Mouse (Mus musculus) kidney, embryonic 14.5 days (tissue): ENCODE measurements at regions not wholly inside any gene's neighbourhood (a gene's known extent, or its start where the extent isn't known, plus 50 kb on each side); places are given as distances from the start of the nearest gene placed in this dataset.
A peak's percentile ranks its signal among the peaks of the same experiment; 100 is the strongest.

Experiments
- ATAC-seq: fragments of 200-750 bp; cut with Nextera tagmentation; 2 replicates; pipeline ENCODE4 v1.8.0; 2017; ENCODE audit warnings: moderate number of reproducible peaks, mild to moderate bottlenecking, moderate TSS enrichment, moderate library complexity; ENCODE audit not compliant: low FRiP score, low TSS enrichment
- H3K27ac ChIP-seq: fragments of 300-500 bp; sonication (generic); 2 replicates; pipeline ENCODE4 v1.5.1; 2014; ENCODE audit warnings: low read depth, mild to moderate bottlenecking, low read length, moderate library complexity, mixed read lengths
- H3K27me3 ChIP-seq: fragments of 300-500 bp; sonication (generic); 2 replicates; pipeline ENCODE4 v1.6.1; 2014; ENCODE audit warnings: mild to moderate bottlenecking, low read length; ENCODE audit not compliant: control insufficient read depth, insufficient read depth
- H3K36me3 ChIP-seq: fragments of 300-500 bp; sonication (generic); 2 replicates; pipeline ENCODE4 v1.6.1; 2014; ENCODE audit warnings: low read length, mixed read lengths; ENCODE audit not compliant: control insufficient read depth, insufficient read depth
- H3K4me1 ChIP-seq: fragments of 300-500 bp; sonication (generic); 2 replicates; pipeline ENCODE4 v1.6.1; 2014; ENCODE audit warnings: low read length, mixed read lengths; ENCODE audit not compliant: control insufficient read depth, insufficient read depth
- H3K4me2 ChIP-seq: fragments of 300-500 bp; sonication (generic); replicated peaks from 2 replicates; pipeline ENCODE4 v1.6.1; 2014; ENCODE audit warnings: low read depth, mild to moderate bottlenecking, low read length
- H3K4me3 ChIP-seq: fragments of 300-500 bp; sonication (generic); 2 replicates; pipeline ENCODE4 v1.5.1; 2014; ENCODE audit warnings: mild to moderate bottlenecking, low read length
- H3K9ac ChIP-seq: fragments of 300-500 bp; sonication (generic); 2 replicates; pipeline ENCODE4 v1.6.1; 2014; ENCODE audit warnings: low read depth, mild to moderate bottlenecking, low read length, moderate library complexity
- H3K9me3 ChIP-seq: fragments of 300-500 bp; sonication (generic); 2 replicates; pipeline ENCODE4 v1.6.1; 2016; ENCODE audit warnings: low read length; ENCODE audit not compliant: control insufficient read depth
- WGBS: fragments of 180-500 bp; shearing (Covaris S2); extraction: QIAGEN DNeasy Blood & Tissue Kit; methylation state at CpG from one replicate; pipeline ENCODE4 v1.1.7; 2014; 5-methylcytosine and 5-hydroxymethylcytosine counted together

GRCm38 (mm10) chr2:178542032-178542431, 111.7 kb downstream of the Cdh26 start:
- WGBS: 18% methylated on average over 2 of the region's 2 CpGs
- no peak for ATAC-seq
- Histone ChIP-seq H3K9ac (no peak overlapping the region), H3K27me3 (no peaks in the 10 kb centered on the region), H3K27ac (no peak overlapping the region), H3K9me3 (no peaks in the 10 kb centered on the region), H3K4me3 (no peak overlapping the region), H3K4me2 (no peak overlapping the region), H3K36me3 (no peaks in the 10 kb centered on the region), H3K4me1 (no peaks in the 10 kb centered on the region)

- H3K27me3 ChIP-seq: no peaks in the 10 kb centered on the region
- no peak overlapping the region for H3K4me3 ChIP-seq
- H3K36me3 ChIP-seq: no peaks in the 10 kb centered on the region
- 64% methylated on average over 1 of the region's 1 CpGs for WGBS
- no peaks in the 10 kb centered on the region for H3K4me1 ChIP-seq
- no peak overlapping the region for H3K27ac ChIP-seq
- no peak overlapping the region for H3K4me2 ChIP-seq
- H3K9me3 ChIP-seq: no peaks in the 10 kb centered on the region
- ATAC-seq: no peak
- H3K9ac ChIP-seq: no peak overlapping the region
Observed at GRCm38 (mm10) chr2:178544411-178544810, 114.1 kb downstream of the Cdh26 start.

- Histone ChIP-seq H3K4me3 (no peak overlapping the region), H3K9me3 (no peaks in the 10 kb centered on the region), H3K27me3 (no peaks in the 10 kb centered on the region), H3K4me2 (no peak overlapping the region), H3K36me3 (no peaks in the 10 kb centered on the region), H3K4me1 (no peaks in the 10 kb centered on the region), H3K27ac (no peak overlapping the region), H3K9ac (no peak overlapping the region)
- no peak for ATAC-seq
- 65% methylated on average over 15 of the region's 15 CpGs for WGBS
Observed at GRCm38 (mm10) chr2:178545601-178546352, 115.4 kb downstream of the Cdh26 start.

- WGBS: 85% methylated on average over 3 of the region's 3 CpGs
- H3K9ac ChIP-seq: no peak overlapping the region
Observed at GRCm38 (mm10) chr2:178546353-178546720, 116.0 kb downstream of the Cdh26 start.

GRCm38 (mm10) chr2:178546888-178547287, 116.6 kb downstream of the Cdh26 start:
- no peak overlapping the region for H3K9ac ChIP-seq
- no peaks in the 10 kb centered on the region for H3K4me1 ChIP-seq
- no peak overlapping the region for H3K27ac ChIP-seq
- no peak overlapping the region for H3K4me3 ChIP-seq
- no peak overlapping the region for H3K4me2 ChIP-seq
- no peak for ATAC-seq
- no peaks in the 10 kb centered on the region for H3K27me3 ChIP-seq
- H3K9me3 ChIP-seq: no peaks in the 10 kb centered on the region
- WGBS: 82% methylated on average over 3 of the region's 3 CpGs
- no peaks in the 10 kb centered on the region for H3K36me3 ChIP-seq

More at GRCm38 (mm10) chr2:178546353-178546720, 116.0 kb downstream of the Cdh26 start:
- no peaks in the 10 kb centered on the region for H3K9me3 ChIP-seq
- no peaks in the 10 kb centered on the region for H3K36me3 ChIP-seq
- H3K27ac ChIP-seq: no peak overlapping the region
- H3K4me2 ChIP-seq: no peak overlapping the region
- no peak for ATAC-seq
- no peak overlapping the region for H3K4me3 ChIP-seq
- no peaks in the 10 kb centered on the region for H3K27me3 ChIP-seq
- no peaks in the 10 kb centered on the region for H3K4me1 ChIP-seq

GRCm38 (mm10) chr2:178548937-178549336, 118.6 kb downstream of the Cdh26 start:
- no peak overlapping the region for H3K4me3 ChIP-seq
- WGBS: 87% methylated on average over 6 of the region's 6 CpGs
- H3K9me3 ChIP-seq: no peaks in the 10 kb centered on the region
- no peaks in the 10 kb centered on the region for H3K27me3 ChIP-seq
- ATAC-seq: no peak
- no peaks in the 10 kb centered on the region for H3K36me3 ChIP-seq
- no peaks in the 10 kb centered on the region for H3K4me1 ChIP-seq
- H3K4me2 ChIP-seq: no peak overlapping the region
- H3K27ac ChIP-seq: no peak overlapping the region
- no peak overlapping the region for H3K9ac ChIP-seq

- Histone ChIP-seq H3K4me2 (no peak overlapping the region), H3K9ac (no peak overlapping the region), H3K4me1 (no peaks in the 10 kb centered on the region), H3K36me3 (no peaks in the 10 kb centered on the region), H3K4me3 (no peak overlapping the region), H3K27ac (no peak overlapping the region), H3K27me3 (no peaks in the 10 kb centered on the region), H3K9me3 (no peaks in the 10 kb centered on the region)
- ATAC-seq: no peak
- WGBS: 82% methylated on average over 4 of the region's 4 CpGs
Observed at GRCm38 (mm10) chr2:178553736-178554135, 123.4 kb downstream of the Cdh26 start.

- Histone ChIP-seq H3K36me3 (no peaks in the 10 kb centered on the region), H3K9ac (no peak overlapping the region), H3K4me1 (no peaks in the 10 kb centered on the region), H3K27me3 (no peaks in the 10 kb centered on the region), H3K4me2 (no peak overlapping the region), H3K4me3 (no peak overlapping the region), H3K9me3 (no peaks in the 10 kb centered on the region), H3K27ac (no peak overlapping the region)
- 86% methylated on average over 3 of the region's 3 CpGs for WGBS
- 0 out of 2 replicates have a peak, but pooled peaks have one; percentile 33 for ATAC-seq
Observed at GRCm38 (mm10) chr2:178555692-178556340, 125.5 kb downstream of the Cdh26 start.

GRCm38 (mm10) chr2:178557934-178558333, 127.6 kb downstream of the Cdh26 start:
- Histone ChIP-seq H3K4me3 (no peak overlapping the region), H3K9ac (no peak overlapping the region), H3K36me3 (no peaks in the 10 kb centered on the region), H3K9me3 (no peaks in the 10 kb centered on the region), H3K4me2 (no peak overlapping the region), H3K27me3 (no peaks in the 10 kb centered on the region), H3K27ac (no peak overlapping the region), H3K4me1 (no peaks in the 10 kb centered on the region)
- WGBS: 45% methylated on average over 9 of the region's 9 CpGs
- no peak for ATAC-seq
